Mouse (Mus musculus): Measurements from ENCODE around the gene Tescl. TPM values are rescaled to one million over a fixed set of nuclear protein-coding genes. Genes with fewer than 3 reads are reported as not detected.

The Tescl gene
- polyA plus RNA-seq (2011; ENCODE audit: insufficient read length, low read depth, missing spikeins), result not detected in 2 replicates

- no peak within 1 kb of the TSS for H3K4me3 ChIP-seq (ENCODE audit: insufficient read depth, low read length)
- H3K4me1 ChIP-seq (ENCODE audit: control insufficient read depth, insufficient read depth, low read length), result no peaks in the 10 kb centered on the region
- no peak within 1 kb of the TSS for H3K27ac ChIP-seq (ENCODE audit: insufficient read depth, low read length)
- TF ChIP-seq POLR2A (IDR thresholded peaks at IDR 0.05; ENCODE audit: low read depth, low read length) (no peak), CTCF (IDR thresholded peaks at IDR 0.05; ENCODE audit: borderline replicate concordance, insufficient read depth, low read length) (no peak)
Measured at GRCm38 (mm10) chr7:24333304-24333986, at the start of gene Tescl. Tescl (minus strand) TSS chr7:24333936.

DNA sequence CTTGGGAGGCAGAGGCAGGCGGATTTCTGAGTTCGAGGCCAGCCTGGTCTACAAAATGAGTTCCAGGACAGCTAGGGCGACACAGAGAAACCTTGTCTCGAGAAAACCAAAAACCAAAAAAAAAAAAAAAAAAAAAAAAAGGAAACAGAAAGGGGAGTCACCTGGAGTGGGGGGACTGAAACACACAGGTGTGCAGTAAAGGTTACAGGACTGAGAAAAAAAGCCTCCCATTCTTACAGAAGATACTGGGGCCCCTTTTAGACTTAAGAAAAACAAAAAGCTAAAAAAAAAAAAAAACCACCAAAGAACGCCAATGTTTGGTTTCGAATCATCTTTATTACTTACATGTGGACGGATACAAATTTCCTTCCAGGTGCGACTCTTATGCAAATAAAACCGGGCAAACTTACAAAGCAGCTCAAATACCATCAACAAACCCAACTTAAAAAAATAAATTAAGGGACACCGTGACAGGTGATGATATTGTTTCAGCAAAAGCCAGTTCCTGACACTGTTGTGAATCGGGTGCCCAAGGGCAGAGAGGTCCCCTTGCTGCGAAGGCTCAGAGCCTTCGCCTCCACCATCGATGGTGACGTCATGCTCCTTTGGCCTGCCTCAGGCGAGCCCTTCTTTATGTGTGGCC, 49.1 kb upstream of the Tescl start:
- Histone ChIP-seq H3K4me1 (ENCODE audit: control insufficient read depth, insufficient read depth, low read length) (peaks cover 13% of the 10 kb centered on the region), H3K4me3 (ENCODE audit: insufficient read depth, low read length) (no peak overlapping the region), H3K27ac (ENCODE audit: insufficient read depth, low read length) (no peak overlapping the region)
- TF ChIP-seq POLR2A (IDR thresholded peaks at IDR 0.05; ENCODE audit: low read depth, low read length) (no peak), CTCF (IDR thresholded peaks at IDR 0.05; ENCODE audit: borderline replicate concordance, insufficient read depth, low read length) (no peak)

DNA sequence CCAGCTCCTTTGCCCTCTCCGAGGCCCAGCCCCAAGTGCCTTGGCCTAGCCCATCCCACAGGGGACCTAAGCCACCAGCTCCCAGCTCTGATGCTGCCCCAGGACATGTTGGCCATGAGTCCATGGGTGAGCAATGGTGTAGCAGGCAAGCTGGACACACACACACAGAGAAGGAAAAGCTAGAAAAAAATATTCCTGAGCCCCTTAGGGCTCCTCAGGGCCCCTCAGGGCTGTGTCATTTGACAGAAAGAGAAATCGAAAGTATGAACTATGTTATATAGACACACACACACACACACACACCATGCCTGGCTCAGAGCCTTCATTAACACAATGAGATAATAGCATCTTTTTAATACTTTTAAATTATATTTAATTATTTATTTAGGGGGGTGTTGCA, 46.6 kb upstream of the Tescl start:
- Histone ChIP-seq H3K4me1 (ENCODE audit: control insufficient read depth, insufficient read depth, low read length) (peaks cover 2% of the 10 kb centered on the region; the same call in 1 of the 2 replicates), H3K27ac (ENCODE audit: insufficient read depth, low read length) (no peak overlapping the region), H3K4me3 (ENCODE audit: insufficient read depth, low read length) (no peak overlapping the region)
- TF ChIP-seq CTCF (IDR thresholded peaks at IDR 0.05; ENCODE audit: borderline replicate concordance, insufficient read depth, low read length), result no peak
- TF ChIP-seq POLR2A (IDR thresholded peaks at IDR 0.05; ENCODE audit: low read depth, low read length), result no peak

- Histone ChIP-seq H3K4me3 (ENCODE audit: insufficient read depth, low read length) (no peak overlapping the region), H3K4me1 (ENCODE audit: control insufficient read depth, insufficient read depth, low read length) (peaks cover 2% of the 10 kb centered on the region; the same call in 1 of the 2 replicates), H3K27ac (ENCODE audit: insufficient read depth, low read length) (no peak overlapping the region)
- no peak for TF ChIP-seq POLR2A (IDR thresholded peaks at IDR 0.05; ENCODE audit: low read depth, low read length)
- no peak for TF ChIP-seq CTCF (IDR thresholded peaks at IDR 0.05; ENCODE audit: borderline replicate concordance, insufficient read depth, low read length)
Measured at GRCm38 (mm10) chr7:24379934-24380333, 46.2 kb upstream of the Tescl start.

DNA sequence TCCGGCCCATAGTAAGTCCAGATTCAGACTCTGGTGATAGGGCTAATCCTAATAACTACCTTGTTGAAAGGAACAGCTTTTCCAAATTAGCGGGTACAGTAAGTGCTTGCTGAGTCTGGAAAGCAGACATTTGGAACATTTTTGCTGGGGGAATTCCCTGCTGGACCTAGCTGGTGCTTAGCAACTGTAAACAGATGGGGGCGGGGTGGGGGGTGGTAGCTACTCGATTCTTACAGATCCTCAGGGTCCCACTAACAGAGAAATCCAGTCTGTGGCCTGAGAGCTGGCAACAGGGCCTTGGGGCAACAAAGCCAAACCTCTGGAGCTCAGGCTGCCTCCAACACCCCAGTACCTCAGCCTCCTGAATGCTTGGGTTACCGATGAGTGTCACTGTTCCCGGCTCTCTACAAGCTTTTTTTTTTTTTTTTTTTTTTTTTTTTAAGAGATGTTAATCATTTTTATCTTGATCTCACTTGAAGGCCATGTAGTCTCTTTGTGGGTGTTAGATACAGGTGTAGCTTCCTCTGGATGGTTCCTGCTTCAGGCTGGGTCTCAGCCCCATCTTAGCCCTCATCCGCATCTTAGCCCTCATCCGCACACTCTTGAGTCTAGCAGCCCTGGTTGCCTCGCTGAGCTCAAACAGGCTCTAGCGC, 44.4 kb upstream of the Tescl start:
- TF ChIP-seq CTCF (IDR thresholded peaks at IDR 0.05; ENCODE audit: borderline replicate concordance, insufficient read depth, low read length) (no peak), POLR2A (IDR thresholded peaks at IDR 0.05; ENCODE audit: low read depth, low read length) (no peak)
- no peak overlapping the region for H3K4me3 ChIP-seq (ENCODE audit: insufficient read depth, low read length)
- peaks cover 2% of the 10 kb centered on the region; the same call in 1 of the 2 replicates for H3K4me1 ChIP-seq (ENCODE audit: control insufficient read depth, insufficient read depth, low read length)
- peak overlapping the region; percentile 39 for H3K27ac ChIP-seq (ENCODE audit: insufficient read depth, low read length)

- Histone ChIP-seq H3K4me3 (ENCODE audit: insufficient read depth, low read length) (no peak overlapping the region), H3K27ac (ENCODE audit: insufficient read depth, low read length) (peak overlapping the region; percentile 39), H3K4me1 (ENCODE audit: control insufficient read depth, insufficient read depth, low read length) (peaks cover 2% of the 10 kb centered on the region; the same call in 1 of the 2 replicates)
- no peak for TF ChIP-seq POLR2A (IDR thresholded peaks at IDR 0.05; ENCODE audit: low read depth, low read length)
- TF ChIP-seq CTCF (IDR thresholded peaks at IDR 0.05; ENCODE audit: borderline replicate concordance, insufficient read depth, low read length), result peak; percentile 35; the same call in 1 of the 2 replicates
Measured at GRCm38 (mm10) chr7:24377091-24377865, 43.5 kb upstream of the Tescl start.

- TF ChIP-seq CTCF (IDR thresholded peaks at IDR 0.05; ENCODE audit: borderline replicate concordance, insufficient read depth, low read length) (no peak), POLR2A (IDR thresholded peaks at IDR 0.05; ENCODE audit: low read depth, low read length) (no peak)
- Histone ChIP-seq H3K27ac (ENCODE audit: insufficient read depth, low read length) (no peak overlapping the region), H3K4me3 (ENCODE audit: insufficient read depth, low read length) (no peak overlapping the region), H3K4me1 (ENCODE audit: control insufficient read depth, insufficient read depth, low read length) (peaks cover 2% of the 10 kb centered on the region; the same call in 1 of the 2 replicates)
Measured at GRCm38 (mm10) chr7:24376456-24376855, 42.7 kb upstream of the Tescl start.

GRCm38 (mm10) chr7:24373538-24374379, 40.0 kb upstream of the Tescl start:
- H3K4me1 ChIP-seq (ENCODE audit: control insufficient read depth, insufficient read depth, low read length), result 0 out of 2 replicates have a peak, but pooled peaks cover 2% of the 10 kb centered on the region
- H3K4me3 ChIP-seq (ENCODE audit: insufficient read depth, low read length), result no peak overlapping the region
- TF ChIP-seq POLR2A (IDR thresholded peaks at IDR 0.05; ENCODE audit: low read depth, low read length) (no peak), CTCF (IDR thresholded peaks at IDR 0.05; ENCODE audit: borderline replicate concordance, insufficient read depth, low read length) (no peak)
- no peak overlapping the region for H3K27ac ChIP-seq (ENCODE audit: insufficient read depth, low read length)

Measured in embryonic fibroblast, embryonic 13.5 days (primary cell).